ENCODE assay signal across 20 mouse cellular contexts in the genomic region with DNA sequence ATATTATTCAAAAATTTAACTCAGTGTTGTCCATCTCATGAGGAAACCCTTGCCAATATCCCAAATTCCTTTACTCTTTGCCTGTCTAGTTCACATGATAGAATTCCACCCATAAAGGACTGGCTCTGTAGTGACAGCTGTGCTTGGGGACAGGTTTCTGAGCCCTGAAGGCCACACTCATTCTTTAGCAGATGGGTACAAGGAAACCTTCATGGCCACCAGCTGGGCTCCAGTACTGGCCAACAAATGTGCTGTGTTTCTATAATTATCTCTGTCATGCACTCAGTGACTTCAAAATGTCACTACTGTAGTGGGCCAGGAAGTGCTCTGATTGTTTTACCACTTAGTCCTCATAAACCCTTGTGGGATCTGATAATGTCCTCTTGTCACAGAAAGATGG. TPM values are rescaled to one million over a fixed set of nuclear protein-coding genes. Genes with fewer than 3 reads are reported as not detected.
DNase-seq lines count a peak whose midpoint lies in the region; TF ChIP-seq lines count a peak whose summit lies in the region.
"Had no signal": no experiment of that assay in that cellular context is flagged by ENCODE, and none has a peak within 500 bp of the region (broad histone marks: within the 10 kb centered on the region; RNA-seq: fewer than 3 reads in every experiment).

No protein-coding gene starts in this region.

- TF ChIP-seq CTCF in layer of hippocampus, adult 2 months (conservative IDR thresholded peaks at IDR 0.05): no peak

- no peak for DNase-seq in layer of hippocampus, adult 2 months (ENCODE audit: low spot score in 2 of 2)
- no peak for DNase-seq in layer of hippocampus, adult 18-20 months (ENCODE audit: low spot score in 2 of 2)
- DNase-seq in cerebellum, adult 11-12 months: peak; percentile 84
- DNase-seq in cerebellum, postnatal 10 days: peak; percentile 75 to 81
- no peak for DNase-seq in heart, postnatal 36 days
- no peak for DNase-seq in testis, postnatal 14 days (ENCODE audit: low spot score)
- DNase-seq in heart, postnatal 4 days: no peak
- DNase-seq: adrenal gland, postnatal 36 days; forebrain, postnatal 0 days; kidney, adult 11 months; kidney, postnatal 4 days; liver, postnatal 0 days; lung, postnatal 10 days; right cerebral cortex, postnatal 14 days had no signal

- intact Hi-C loops in heart, postnatal 36 days (cut with DNase I): no loop called here

- 0 out of 2 replicates have a peak overlapping the region, but pooled peaks have one; percentile 14 for H3K27ac ChIP-seq in layer of hippocampus, adult 2 months
- H3K27ac ChIP-seq: embryonic facial prominence, embryonic 12.5 days; heart, embryonic 10.5 days; hindbrain, postnatal 0 days; kidney, embryonic 15.5 days; limb, embryonic 10.5 days; stomach, postnatal 0 days had no signal

- no peak overlapping the region for H3K4me3 ChIP-seq in layer of hippocampus, adult 2 months
- H3K4me3 ChIP-seq: embryonic facial prominence, embryonic 12.5 days; heart, embryonic 10.5 days; kidney, embryonic 15.5 days; limb, embryonic 10.5 days had no signal

RNA-seq across cellular contexts. Expression of a gene that starts 21.6 kb away (rescaled TPM):
- 10 to 100 TPM; 67.3 to 70.3 TPM for total RNA-seq in layer of hippocampus, adult 2 months (2021)
- total RNA-seq in layer of hippocampus, adult 18-20 months (2021): 10 to 100 TPM; 57.5 to 62.0 TPM
- 1 to 10 TPM; 8.4 to 10.0 TPM for total RNA-seq in heart, postnatal 36 days (2021)
- 1 to 10 TPM; 4.5 to 5.5 TPM for total RNA-seq in heart, postnatal 4 days (2021)

Comparison
In these comparisons a context has a peak if more than half of its experiments do, and no peak if none do; other contexts are left out.
1. DNase-seq: peak in cerebellum, adult 11-12 months (single experiment) and cerebellum, postnatal 10 days (2 of 2); none in layer of hippocampus, adult 2 months (0 of 2), layer of hippocampus, adult 18-20 months (0 of 2), heart, postnatal 36 days (0 of 2), testis, postnatal 14 days (single experiment) and heart, postnatal 4 days (single experiment).
2. RNA of a gene that starts 21.6 kb away (total RNA-seq): 67.3 to 70.3 TPM in layer of hippocampus, adult 2 months and 57.5 to 62.0 TPM in layer of hippocampus, adult 18-20 months; 8.4 to 10.0 TPM in heart, postnatal 36 days and 4.5 to 5.5 TPM in heart, postnatal 4 days; every median in the first group is over 4 times any median in the second.